Mouse (Mus musculus): Measurements from ENCODE around the gene Zdhhc1. TPM values are rescaled to one million over a fixed set of nuclear protein-coding genes. Genes with fewer than 3 reads are reported as not detected.
A peak's percentile ranks its signal among the peaks of the same experiment; 100 is the strongest.

The Zdhhc1 gene
- polyA plus RNA-seq, 1 experiment from 2014 or later, result 30.7 TPM

- Histone ChIP-seq H3K36me3 (peaks cover 3% of the 10 kb centered on the region; the same call in 1 of the 2 replicates), H3K4me3 (no peak overlapping the region), H3K27me3 (replicated peaks) (peaks cover 9% of the 10 kb centered on the region; the same call in 1 of the 2 replicates), H3K9me3 (no peaks in the 10 kb centered on the region), H3K27ac (no peak overlapping the region), H3K4me2 (replicated peaks) (no peak overlapping the region), H3K9ac (peak overlapping the region; percentile 5; the same call in 1 of the 2 replicates), H3K4me1 (peaks cover 56% of the 10 kb centered on the region)
- WGBS, result 34% methylated on average over 4 of the region's 4 CpGs
- ATAC-seq (ENCODE audit: low FRiP score, low read depth), result no peak
Observed at GRCm38 (mm10) chr8:105475254-105475653, 21.4 kb downstream of the Zdhhc1 start.

GRCm38 (mm10) chr8:105474680-105475079, 22.0 kb downstream of the Zdhhc1 start:
- H3K9me3 ChIP-seq, result no peaks in the 10 kb centered on the region
- H3K27ac ChIP-seq, result peak overlapping the region; percentile 17; the same call in 1 of the 2 replicates
- H3K4me3 ChIP-seq, result no peak overlapping the region
- peak overlapping the region; percentile 38 for H3K4me2 ChIP-seq (replicated peaks)
- peaks cover 3% of the 10 kb centered on the region; the same call in 1 of the 2 replicates for H3K36me3 ChIP-seq
- H3K27me3 ChIP-seq (replicated peaks), result peaks cover 9% of the 10 kb centered on the region; the same call in 1 of the 2 replicates
- H3K4me1 ChIP-seq, result peaks cover 62% of the 10 kb centered on the region
- 47% methylated on average over 5 of the region's 5 CpGs for WGBS
- H3K9ac ChIP-seq, result 0 out of 2 replicates have a peak overlapping the region, but pooled peaks have one; percentile 13
- ATAC-seq (ENCODE audit: low FRiP score, low read depth), result no peak

- WGBS, result 23% methylated on average over 17 of the region's 17 CpGs
- no peak overlapping the region for H3K4me3 ChIP-seq
- H3K9ac ChIP-seq, result 0 out of 2 replicates have a peak overlapping the region, but pooled peaks have one; percentile 13
Observed at GRCm38 (mm10) chr8:105473816-105474606, 22.7 kb downstream of the Zdhhc1 start.

DNA sequence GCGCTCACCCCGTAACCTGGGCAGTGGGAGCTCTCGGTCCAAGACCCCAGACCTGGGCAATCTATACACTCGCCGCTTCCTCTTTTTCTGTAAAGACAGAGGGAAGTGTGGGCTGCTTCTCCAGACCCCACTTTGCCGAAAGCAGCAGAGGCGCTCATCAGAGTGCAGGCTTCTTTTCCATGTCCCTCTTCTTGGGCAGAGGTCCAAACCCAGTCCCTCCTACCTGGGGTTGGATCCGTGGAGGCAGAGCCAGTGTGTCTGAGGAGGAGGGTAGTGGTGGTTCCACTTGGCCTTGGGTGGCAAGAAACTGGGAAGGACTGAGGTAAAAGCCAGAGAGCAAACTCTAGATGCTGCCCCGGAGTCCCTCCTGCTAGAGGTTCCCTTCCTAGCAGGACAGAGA, 23.7 kb downstream of the Zdhhc1 start:
- H3K36me3 ChIP-seq, result peaks cover 8% of the 10 kb centered on the region; the same call in 1 of the 2 replicates
- H3K9me3 ChIP-seq, result no peaks in the 10 kb centered on the region
- ATAC-seq (ENCODE audit: low FRiP score, low read depth), result no peak
- H3K4me3 ChIP-seq, result no peak overlapping the region
- H3K27me3 ChIP-seq (replicated peaks), result peaks cover 9% of the 10 kb centered on the region; the same call in 1 of the 2 replicates
- peaks cover 76% of the 10 kb centered on the region for H3K4me1 ChIP-seq
- no peak overlapping the region for H3K27ac ChIP-seq
- H3K4me2 ChIP-seq (replicated peaks), result no peak overlapping the region
- WGBS, result 55% methylated on average over 9 of the region's 9 CpGs
- H3K9ac ChIP-seq, result no peak overlapping the region

More at GRCm38 (mm10) chr8:105473816-105474606, 22.7 kb downstream of the Zdhhc1 start:
- Histone ChIP-seq H3K27me3 (replicated peaks) (peaks cover 9% of the 10 kb centered on the region; the same call in 1 of the 2 replicates), H3K36me3 (peaks cover 3% of the 10 kb centered on the region; the same call in 1 of the 2 replicates), H3K4me2 (replicated peaks) (peak overlapping the region; percentile 38), H3K27ac (peak overlapping the region; percentile 17; the same call in 1 of the 2 replicates), H3K9me3 (no peaks in the 10 kb centered on the region), H3K4me1 (peaks cover 68% of the 10 kb centered on the region)
- ATAC-seq (ENCODE audit: low FRiP score, low read depth), result no peak

DNA sequence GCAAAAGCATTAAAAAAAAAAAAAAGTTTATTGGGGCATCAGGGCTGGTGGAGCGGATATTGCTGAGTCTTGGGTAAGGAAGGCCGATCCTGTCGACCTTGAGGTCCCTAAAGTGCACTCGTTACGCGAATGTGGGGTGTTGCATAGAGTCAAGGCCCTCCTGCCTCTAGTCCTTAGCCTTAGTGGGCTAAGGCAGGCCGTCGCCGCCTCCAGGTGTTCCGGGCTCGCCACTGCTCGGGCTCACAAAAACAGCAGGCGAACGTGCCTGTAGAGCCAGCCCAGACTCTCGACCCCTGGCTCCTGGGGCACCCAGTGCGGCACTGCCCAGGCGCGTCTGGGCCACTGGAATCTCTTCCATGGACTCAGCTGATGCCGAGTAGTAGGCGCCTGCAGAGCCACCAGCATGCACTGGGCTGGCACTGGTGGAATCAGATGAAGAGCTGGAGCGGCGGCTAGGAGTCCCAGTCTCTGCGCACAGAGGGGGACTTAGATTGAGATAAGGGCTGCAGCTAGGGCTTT, 24.2 kb downstream of the Zdhhc1 start:
- peaks cover 9% of the 10 kb centered on the region; the same call in 1 of the 2 replicates for H3K27me3 ChIP-seq (replicated peaks)
- peak overlapping the region; percentile 18; the same call in 1 of the 2 replicates for H3K4me2 ChIP-seq (replicated peaks)
- H3K36me3 ChIP-seq, result peaks cover 13% of the 10 kb centered on the region
- no peak overlapping the region for H3K27ac ChIP-seq
- H3K4me1 ChIP-seq, result peaks cover 76% of the 10 kb centered on the region
- no peak overlapping the region for H3K4me3 ChIP-seq
- ATAC-seq (ENCODE audit: low FRiP score, low read depth), result no peak
- no peak overlapping the region for H3K9ac ChIP-seq
- H3K9me3 ChIP-seq, result no peaks in the 10 kb centered on the region
- 14% methylated on average over 23 of the region's 23 CpGs for WGBS

- Histone ChIP-seq H3K27me3 (replicated peaks) (peaks cover 9% of the 10 kb centered on the region; the same call in 1 of the 2 replicates), H3K27ac (peak within 1 kb of the TSS; percentile 72), H3K4me3 (peak within 1 kb of the TSS; percentile 46), H3K4me2 (replicated peaks) (peak within 1 kb of the TSS; percentile 69), H3K4me1 (peaks cover 76% of the 10 kb centered on the region), H3K9ac (peak within 1 kb of the TSS; percentile 54), H3K9me3 (no peaks in the 10 kb centered on the region), H3K36me3 (peaks cover 23% of the 10 kb centered on the region)
- 2% methylated on average over 25 of the region's 25 CpGs for WGBS
- ATAC-seq (ENCODE audit: low FRiP score, low read depth), result peak; percentile 87
Observed at GRCm38 (mm10) chr8:105471314-105472015, 25.2 kb downstream of the Zdhhc1 start, which contains the start of gene Tppp3. Tppp3 (minus strand) TSS chr8:105471526.

DNA sequence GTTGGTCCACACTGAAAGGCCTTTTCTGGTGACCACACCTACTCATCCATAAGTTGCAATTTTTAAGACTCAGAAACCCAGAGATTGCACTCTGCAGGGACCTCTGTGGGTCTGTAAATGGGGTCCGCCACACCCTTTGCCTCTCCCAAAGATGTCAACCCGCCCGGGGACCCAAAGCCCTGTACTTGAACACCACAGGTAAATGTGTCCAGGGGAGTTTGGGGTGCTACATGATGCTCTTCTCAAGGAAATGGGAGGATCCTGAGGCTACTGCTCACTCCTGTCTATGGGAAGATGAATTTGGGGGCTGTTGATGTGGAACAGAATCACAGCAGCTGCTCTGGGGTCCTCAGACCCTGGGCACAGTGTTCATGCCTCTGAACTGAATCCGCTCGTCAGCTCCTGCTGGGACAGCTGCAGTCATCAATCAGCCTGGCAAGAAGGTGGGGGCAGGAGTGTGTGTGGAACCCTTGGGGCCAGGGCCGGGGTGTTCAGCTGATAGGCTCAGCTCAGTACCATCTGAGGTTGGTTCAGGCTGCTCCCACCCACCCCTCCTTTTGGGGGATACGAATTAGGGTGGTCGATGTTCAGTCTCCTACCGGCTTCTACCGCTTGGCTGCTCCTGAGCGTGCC, 25.9 kb downstream of the Zdhhc1 start:
- Histone ChIP-seq H3K9me3 (no peaks in the 10 kb centered on the region), H3K27ac (peak overlapping the region; percentile 72), H3K9ac (peak overlapping the region; percentile 54), H3K27me3 (replicated peaks) (peaks cover 6% of the 10 kb centered on the region; the same call in 1 of the 2 replicates), H3K36me3 (peaks cover 28% of the 10 kb centered on the region), H3K4me2 (replicated peaks) (peak overlapping the region; percentile 69), H3K4me3 (peak overlapping the region; percentile 46), H3K4me1 (peaks cover 75% of the 10 kb centered on the region)
- ATAC-seq (ENCODE audit: low FRiP score, low read depth), result peak; percentile 87
- WGBS, result 13% methylated on average over 11 of the region's 11 CpGs

DNA sequence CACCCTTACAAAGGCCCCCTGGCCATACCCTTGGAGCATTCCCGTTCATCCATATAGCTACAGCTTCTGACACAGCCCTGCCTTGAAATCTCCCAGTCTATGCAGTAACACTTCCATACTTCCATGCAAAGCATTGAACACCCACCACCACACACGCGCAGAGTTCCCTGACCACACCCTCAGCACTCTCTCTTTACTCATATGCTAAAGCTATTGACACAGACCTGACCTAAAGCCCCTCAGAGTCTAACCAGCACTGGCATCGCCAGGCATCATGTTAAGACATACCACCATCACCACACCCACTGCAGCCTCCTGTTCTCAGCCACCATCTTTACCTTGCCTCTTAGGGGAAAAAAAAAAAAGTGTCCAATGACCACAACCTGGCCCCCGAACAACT, 26.4 kb downstream of the Zdhhc1 start:
- Histone ChIP-seq H3K4me3 (peak overlapping the region; percentile 46), H3K4me1 (peaks cover 69% of the 10 kb centered on the region), H3K36me3 (peaks cover 26% of the 10 kb centered on the region), H3K9ac (peak overlapping the region; percentile 54), H3K9me3 (no peaks in the 10 kb centered on the region), H3K27me3 (replicated peaks) (peaks cover 6% of the 10 kb centered on the region; the same call in 1 of the 2 replicates), H3K4me2 (replicated peaks) (peak overlapping the region; percentile 69), H3K27ac (peak overlapping the region; percentile 72)
- no peak for ATAC-seq (ENCODE audit: low FRiP score, low read depth)
- 56% methylated on average over 5 of the region's 5 CpGs for WGBS

DNA sequence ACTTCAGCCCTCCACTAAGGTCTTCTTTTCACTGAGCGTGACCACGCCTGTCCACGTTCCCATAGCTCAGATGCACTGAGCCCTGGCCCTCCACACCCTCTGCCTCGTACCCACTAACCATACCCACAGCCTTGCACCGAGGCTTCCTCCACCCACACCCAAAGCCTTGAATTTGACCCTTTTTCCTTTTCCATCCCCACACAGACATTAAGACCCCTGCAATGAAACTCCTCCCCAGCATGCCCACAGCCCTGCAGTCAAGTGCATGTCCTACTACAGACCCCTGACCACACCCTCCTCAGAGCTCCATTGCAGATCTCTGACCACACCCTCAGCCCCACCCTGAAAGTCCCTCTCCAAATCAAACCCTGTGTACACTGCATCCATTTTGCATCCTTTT, 26.9 kb downstream of the Zdhhc1 start:
- WGBS, result 74% methylated on average over 5 of the region's 5 CpGs
- peak overlapping the region; percentile 72 for H3K27ac ChIP-seq
- no peaks in the 10 kb centered on the region for H3K9me3 ChIP-seq
- peaks cover 68% of the 10 kb centered on the region for H3K4me1 ChIP-seq
- peaks cover 26% of the 10 kb centered on the region for H3K36me3 ChIP-seq
- peak overlapping the region; percentile 69 for H3K4me2 ChIP-seq (replicated peaks)
- H3K27me3 ChIP-seq (replicated peaks), result peaks cover 6% of the 10 kb centered on the region; the same call in 1 of the 2 replicates
- H3K9ac ChIP-seq, result peak overlapping the region; percentile 54
- ATAC-seq (ENCODE audit: low FRiP score, low read depth), result no peak
- H3K4me3 ChIP-seq, result peak overlapping the region; percentile 46

GRCm38 (mm10) chr8:105469041-105469695, 27.5 kb downstream of the Zdhhc1 start:
- Histone ChIP-seq H3K9me3 (no peaks in the 10 kb centered on the region), H3K36me3 (peaks cover 26% of the 10 kb centered on the region), H3K27me3 (replicated peaks) (peaks cover 6% of the 10 kb centered on the region; the same call in 1 of the 2 replicates), H3K27ac (peak overlapping the region; percentile 72), H3K4me3 (peak overlapping the region; percentile 46), H3K4me2 (replicated peaks) (peak overlapping the region; percentile 69), H3K9ac (peak overlapping the region; percentile 54), H3K4me1 (peaks cover 68% of the 10 kb centered on the region)
- WGBS, result 19% methylated on average over 6 of the region's 6 CpGs
- ATAC-seq (ENCODE audit: low FRiP score, low read depth), result peak; percentile 53

All from neural tube, embryonic 12.5 days (tissue).